Mouse (Mus musculus): ENCODE measurements at regions not wholly inside any gene's neighbourhood (a gene's known extent, or its start where the extent isn't known, plus 50 kb on each side); places are given as distances from the start of the nearest gene placed in this dataset.

GRCm38 (mm10) chr8:80190510-80190908, 132.7 kb upstream of the Hhip start:
- TF ChIP-seq MYOD1 (IDR thresholded peaks at IDR 0.05; ENCODE audit: control insufficient read depth in 1 of 3, insufficient read length in 2 of 3, low read depth in 2 of 3) (no peak), USF1 (IDR thresholded peaks at IDR 0.05; ENCODE audit: low read depth) (no peak), SRF (IDR thresholded peaks at IDR 0.05; ENCODE audit: control insufficient read depth, insufficient read length, low read depth) (no peak), POLR2A (IDR thresholded peaks at IDR 0.05; ENCODE audit: insufficient read length, low read depth) (no peak)
